Mouse (Mus musculus) layer of hippocampus, postnatal 10 days (tissue): ENCODE measurements around the gene Chrnb2. TPM values are rescaled to one million over a fixed set of nuclear protein-coding genes. Genes with fewer than 3 reads are reported as not detected.
A peak's percentile ranks its signal among the peaks of the same experiment; 100 is the strongest.

Experiments used
- DNase-seq, 2 experiments: peaks; one replicate each; pipeline ENCODE4 v3.0.0; 2021; ENCODE audit warnings: low spot score in 2 of 2
- total RNA-seq, 2 experiments: library from RNA; stranded (reverse); gene quantifications; 2 replicates each; pipeline ENCODE4 v1.2.3; 2021

Chrnb2 gene
- total RNA-seq, 2 experiments from 2014 or later: 26.3 to 26.4 TPM

- no peak for DNase-seq
Measured at GRCm38 (mm10) chr3:89715207-89715966, 49.0 kb downstream of the Chrnb2 start.

DNA sequence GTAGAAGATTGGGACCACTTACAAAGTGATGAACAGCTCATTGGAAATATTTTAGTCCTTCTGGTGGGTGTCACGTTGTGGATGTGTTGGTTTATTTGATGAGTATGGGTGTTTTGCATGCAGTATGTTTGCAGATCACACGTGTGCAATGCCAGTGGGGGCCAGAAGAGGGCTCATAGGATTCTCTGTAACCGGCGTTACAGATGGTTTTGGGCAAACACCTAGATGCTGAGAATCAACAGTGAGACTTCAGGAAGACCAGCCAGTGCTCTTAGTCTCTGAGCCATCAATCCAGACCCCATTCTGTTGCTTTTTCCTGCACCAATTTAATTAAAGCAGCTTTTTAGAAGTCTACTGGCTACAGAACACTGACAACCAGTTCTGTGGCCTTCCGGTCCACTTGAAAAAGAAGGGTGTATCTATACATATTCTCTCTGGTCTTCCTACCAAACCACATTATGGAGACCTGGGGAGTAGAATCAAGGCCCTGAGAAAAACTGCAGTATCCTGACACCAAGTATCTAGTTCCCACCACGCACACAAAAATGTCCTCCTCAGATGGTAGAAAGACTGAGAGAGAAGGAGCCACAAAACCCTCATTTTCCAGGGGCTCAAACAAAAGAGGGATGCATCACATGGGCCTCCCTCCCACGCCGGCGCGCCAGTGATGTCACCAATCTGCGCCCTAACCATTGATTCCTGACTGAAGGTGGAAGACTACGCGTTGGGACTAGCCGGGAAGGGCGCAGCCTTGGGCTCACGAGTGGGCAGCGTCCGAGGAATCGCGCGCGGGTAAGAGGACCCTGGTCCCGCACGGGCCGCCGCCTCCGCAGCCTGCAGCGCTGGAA lies 49.8 kb downstream of the Chrnb2 start, which contains the start of gene Adar:
Gene Adar, plus strand, starts transcription at position 664 of the 848 bp plus-strand sequence.
- peak; percentile 93 to 94 for DNase-seq

GRCm38 (mm10) chr3:89704064-89704463 lies 60.4 kb downstream of the Chrnb2 start:
- no peak for DNase-seq

DNA sequence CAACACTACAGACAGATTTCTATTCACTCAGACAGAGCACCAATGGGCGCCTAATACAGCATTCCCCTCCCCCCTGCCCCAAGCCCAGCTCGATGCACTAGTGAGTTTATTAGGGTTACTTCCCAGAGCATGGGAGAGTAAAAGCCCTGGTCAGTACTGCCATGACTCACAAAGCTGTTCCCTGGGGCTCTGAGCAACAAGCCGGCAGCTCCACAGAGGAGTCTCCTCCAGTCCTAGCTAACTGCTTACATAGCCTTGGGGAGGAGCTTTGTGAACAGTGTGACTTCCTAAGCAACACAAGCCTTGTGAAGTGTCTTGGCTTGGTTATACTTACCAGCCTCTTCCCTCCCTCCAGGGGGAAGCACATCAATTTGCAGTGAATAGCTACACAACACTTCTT lies 60.8 kb downstream of the Chrnb2 start:
- DNase-seq: no peak

- DNase-seq: no peak
Measured at GRCm38 (mm10) chr3:89700461-89700860, 64.0 kb downstream of the Chrnb2 start.

- no peak for DNase-seq
Measured at GRCm38 (mm10) chr3:89698958-89699357, 65.5 kb downstream of the Chrnb2 start.

Other genes starting within 250 kb of the Chrnb2 start
- gene Kcnn3, start 244.5 kb downstream of the Chrnb2 start, total RNA-seq: 10 to 100 TPM; 28.5 to 30.3 TPM
- 10 to 100 TPM; 82.7 to 85.8 TPM for gene Adar, start 49.6 kb downstream of the Chrnb2 start, total RNA-seq
- gene Ube2q1, start 9.0 kb upstream of the Chrnb2 start, total RNA-seq: 10 to 100 TPM; 78.9 to 80.0 TPM
- 1 to 10 TPM; 4.0 to 4.2 TPM for gene She, start 66.7 kb upstream of the Chrnb2 start, total RNA-seq
- gene Il6ra, start 148.6 kb upstream of the Chrnb2 start, total RNA-seq: 1 to 10 TPM; 4.2 to 4.7 TPM
- 10 to 100 TPM; 79.5 to 90.1 TPM for gene Atp8b2, start 198.9 kb upstream of the Chrnb2 start, total RNA-seq
- gene Hax1, start 234.1 kb upstream of the Chrnb2 start, total RNA-seq: 10 to 100 TPM; 60.7 to 67.3 TPM